11 mouse cellular contexts compared by ENCODE assay signal in genomic region chr1:120331841-120332240, GRCm38 (mm10). TPM values are rescaled to one million over a fixed set of nuclear protein-coding genes. Genes with fewer than 3 reads are reported as not detected.
A peak's percentile ranks its signal among the peaks of the same experiment; 100 is the strongest.
DNase-seq lines count a peak whose midpoint lies in the region; ATAC-seq and TF ChIP-seq lines count a peak whose summit lies in the region.
"Had no signal": no experiment of that assay in that cellular context is flagged by ENCODE, and none has a peak within 500 bp of the region (broad histone marks: within the 10 kb centered on the region; RNA-seq: fewer than 3 reads in every experiment).

No protein-coding gene starts in this region.

- no peak overlapping the region for H3K4me2 ChIP-seq in forebrain, postnatal 0 days (ENCODE audit: low read depth)

- peak; percentile 47 for DNase-seq in gastrocnemius, adult 2 months
- no peak for DNase-seq in gastrocnemius, adult 18-20 months (ENCODE audit: low spot score)
- peak; percentile 31 for DNase-seq in 3134 (ENCODE audit: extremely low read depth, insufficient read length, low spot score)
- DNase-seq in c-Kit-positive CD71-negative TER-119-negative erythroid progenitor cells, embryonic 14.5 days (ENCODE audit: low read depth) = peak; percentile 35
- DNase-seq in limb, embryonic 10.5 days (ENCODE audit: low spot score) = peak; percentile 83
- no peak for DNase-seq in frontal cortex, postnatal 14 days (ENCODE audit: low spot score in 2 of 2)
- DNase-seq in forebrain, postnatal 0 days = no peak

- H3K36me3 ChIP-seq in limb, embryonic 10.5 days = no peaks in the 10 kb centered on the region
- no peaks in the 10 kb centered on the region for H3K36me3 ChIP-seq in forebrain, postnatal 0 days (ENCODE audit: insufficient read depth)

- peaks cover 24% of the 10 kb centered on the region for H3K27me3 ChIP-seq in limb, embryonic 10.5 days (ENCODE audit: low read depth, poor library complexity, severe bottlenecking)
- H3K27me3 ChIP-seq in forebrain, postnatal 0 days (ENCODE audit: insufficient read depth, low read length) = 0 out of 2 replicates have a peak, but pooled peaks cover 3% of the 10 kb centered on the region

- intact Hi-C loops in gastrocnemius, adult 2 months (cut with DNase I) = loop anchor here (10.0 kb wide), 2 partner anchors 137 to 213 kb away; no protein-coding TSS in a partner anchor

- H3K9me3 ChIP-seq in limb, embryonic 10.5 days (replicated peaks) = no peaks in the 10 kb centered on the region
- H3K9me3 ChIP-seq in forebrain, postnatal 0 days (ENCODE audit: low read length) = no peaks in the 10 kb centered on the region

- TF ChIP-seq CTCF in gastrocnemius, adult 2 months (IDR thresholded peaks at IDR 0.05) = no peak
- TF ChIP-seq CTCF in forebrain, postnatal 0 days (IDR thresholded peaks at IDR 0.05; ENCODE audit: low read depth) = no peak

- whole genome bisulfite sequencing in limb, embryonic 10.5 days = 40% methylated on average over 6 of the region's 6 CpGs
- WGBS in forebrain, postnatal 0 days = 40% methylated on average over 6 of the region's 6 CpGs

- H3K4me1 ChIP-seq in limb, embryonic 10.5 days = no peaks in the 10 kb centered on the region
- H3K4me1 ChIP-seq in forebrain, postnatal 0 days (ENCODE audit: insufficient read depth) = no peaks in the 10 kb centered on the region

- no peak for ATAC-seq in inflammation-experienced regulatory T-cells, adult 6 months
- no peak for ATAC-seq in forebrain, postnatal 0 days

- no peak overlapping the region for H3K4me3 ChIP-seq in gastrocnemius, adult 2 months
- H3K4me3 ChIP-seq in limb, embryonic 10.5 days = no peak overlapping the region
- H3K4me3 ChIP-seq in forebrain, postnatal 0 days (ENCODE audit: low read depth, low read length) = no peak overlapping the region
- H3K4me3 ChIP-seq: erythroblast, embryonic 14.5 days had no signal

- H3K27ac ChIP-seq in gastrocnemius, adult 2 months = no peak overlapping the region
- H3K27ac ChIP-seq in limb, embryonic 10.5 days = no peak overlapping the region
- H3K27ac ChIP-seq in forebrain, postnatal 0 days (ENCODE audit: low read depth, low read length) = no peak overlapping the region
- H3K27ac ChIP-seq: macrophage had no signal

- no peak overlapping the region for H3K9ac ChIP-seq in forebrain, postnatal 0 days

RNA-seq across cellular contexts. Expression of gene C1ql2, which starts 8.5 kb away (rescaled TPM):
- total RNA-seq in gastrocnemius, adult 2 months (2021) = not detected
- total RNA-seq in gastrocnemius, adult 18-20 months (2021) = not detected
- polyA plus RNA-seq in limb, embryonic 10.5 days (2016; fragmentation: Nextera tagmentation; extraction: Ambion mirVana) = 0.14 TPM in 1 of 2 replicates, not detected in the other
- not detected for polyA plus RNA-seq in inflammation-experienced regulatory T-cells, adult 6 months (2017; shearing (Covaris generic))
- 3.0 and 3.5 TPM in 2 replicates for total RNA-seq in forebrain, postnatal 0 days (2014; rRNA removed)
- 1.5 and 3.0 TPM in 2 replicates for polyA plus RNA-seq in forebrain, postnatal 0 days (2015; fragmentation: Nextera tagmentation; extraction: Ambion mirVana)
- polyA plus RNA-seq: erythroblast, embryonic 14.5 days; macrophage; testis, adult 2 months had no signal

RNA-seq across cellular contexts. Expression of gene Steap3, which starts 59.3 kb away (rescaled TPM):
- 10 to 100 TPM; 16.0 to 22.1 TPM for total RNA-seq in gastrocnemius, adult 2 months (2021)
- total RNA-seq in gastrocnemius, adult 18-20 months (2021) = 10 to 100 TPM; 18.8 to 18.9 TPM
- polyA plus RNA-seq in limb, embryonic 10.5 days (2016; fragmentation: Nextera tagmentation; extraction: Ambion mirVana) = 4.5 TPM in 2 replicates
- 1 to 10 TPM in 1 of 3 experiments, not detected in 2; 1.5 TPM for polyA plus RNA-seq in inflammation-experienced regulatory T-cells, adult 6 months (2017; shearing (Covaris generic))
- 1.3 and 3.9 TPM in 2 replicates for total RNA-seq in forebrain, postnatal 0 days (2014; rRNA removed)
- polyA plus RNA-seq in forebrain, postnatal 0 days (2015; fragmentation: Nextera tagmentation; extraction: Ambion mirVana) = 3.9 and 4.4 TPM in 2 replicates

Comparison
In these comparisons a context has a peak if more than half of its experiments do, and no peak if none do; other contexts are left out.
1. DNase-seq: peak in gastrocnemius, adult 2 months (single experiment), 3134 (single experiment), c-Kit-positive CD71-negative TER-119-negative erythroid progenitor cells, embryonic 14.5 days (single experiment) and limb, embryonic 10.5 days (single experiment); none in gastrocnemius, adult 18-20 months (single experiment), frontal cortex, postnatal 14 days (0 of 2) and forebrain, postnatal 0 days (single experiment).